Mouse (Mus musculus): ENCODE data around the gene Slc13a2. TPM values are rescaled to one million over a fixed set of nuclear protein-coding genes. Genes with fewer than 3 reads are reported as not detected.

The Slc13a2 gene
- 0.08 TPM in 1 of 2 replicates, not detected in the other for polyA plus RNA-seq (2015; fragmentation: Nextera tagmentation; extraction: Ambion mirVana)

GRCm38 (mm10) chr11:78422055-78422819, at the start of gene Slc13a2:
Gene Slc13a2, minus strand, starts transcription at chr11:78422217.

GRCm38 (mm10) chr11:78465568-78466180, 43.7 kb upstream of the Slc13a2 start, which contains the start of gene Slc46a1:
Gene Slc46a1, plus strand, starts transcription at chr11:78465697.

GRCm38 (mm10) chr11:78386508-78387043, 35.4 kb downstream of the Slc13a2 start, which contains the start of gene Foxn1:
Gene Foxn1, minus strand, starts transcription at chr11:78386558.

Other genes starting within 250 kb of the Slc13a2 start
- gene Nek8, start 245.5 kb downstream of the Slc13a2 start, polyA plus RNA-seq (2015; fragmentation: Nextera tagmentation; extraction: Ambion mirVana) = 14.1 and 16.6 TPM in 2 replicates
- 40.3 and 43.9 TPM in 2 replicates for gene Tlcd1, start 245.5 kb downstream of the Slc13a2 start, polyA plus RNA-seq (2015; fragmentation: Nextera tagmentation; extraction: Ambion mirVana)
- 1,199 and 1,213 TPM in 2 replicates for gene Rpl23a, start 238.6 kb downstream of the Slc13a2 start, polyA plus RNA-seq (2015; fragmentation: Nextera tagmentation; extraction: Ambion mirVana)
- 24.2 and 31.4 TPM in 2 replicates for gene Rab34, start 233.8 kb downstream of the Slc13a2 start, polyA plus RNA-seq (2015; fragmentation: Nextera tagmentation; extraction: Ambion mirVana)
- 1.9 and 3.5 TPM in 2 replicates for gene Proca1, start 228.8 kb downstream of the Slc13a2 start, polyA plus RNA-seq (2015; fragmentation: Nextera tagmentation; extraction: Ambion mirVana)
- gene Sdf2, start 176.5 kb downstream of the Slc13a2 start, polyA plus RNA-seq (2015; fragmentation: Nextera tagmentation; extraction: Ambion mirVana) = 40.3 and 46.6 TPM in 2 replicates
- 9.3 and 9.9 TPM in 2 replicates for gene Supt6, start 176.2 kb downstream of the Slc13a2 start, polyA plus RNA-seq (2015; fragmentation: Nextera tagmentation; extraction: Ambion mirVana)
- 44.2 and 50.1 TPM in 2 replicates for gene 2610507B11Rik, start 160.5 kb downstream of the Slc13a2 start, polyA plus RNA-seq (2015; fragmentation: Nextera tagmentation; extraction: Ambion mirVana)
- 0.28 and 0.48 TPM in 2 replicates for gene BC030499, start 131.4 kb downstream of the Slc13a2 start, polyA plus RNA-seq (2015; fragmentation: Nextera tagmentation; extraction: Ambion mirVana)
- gene Spag5, start 120.7 kb downstream of the Slc13a2 start, polyA plus RNA-seq (2015; fragmentation: Nextera tagmentation; extraction: Ambion mirVana) = 32.4 and 32.5 TPM in 2 replicates
- 1.4 and 1.7 TPM in 2 replicates for gene Aldoc, start 99.2 kb downstream of the Slc13a2 start, polyA plus RNA-seq (2015; fragmentation: Nextera tagmentation; extraction: Ambion mirVana)
- gene Pigs, start 93.8 kb downstream of the Slc13a2 start, polyA plus RNA-seq (2015; fragmentation: Nextera tagmentation; extraction: Ambion mirVana) = 30.3 and 30.6 TPM in 2 replicates
- gene Unc119, start 78.7 kb downstream of the Slc13a2 start, polyA plus RNA-seq (2015; fragmentation: Nextera tagmentation; extraction: Ambion mirVana) = 42.3 and 46.7 TPM in 2 replicates
- not detected in 2 replicates for gene Foxn1, start 35.7 kb downstream of the Slc13a2 start, polyA plus RNA-seq (2015; fragmentation: Nextera tagmentation; extraction: Ambion mirVana)
- 2.3 and 3.3 TPM in 2 replicates for gene Slc46a1, start 43.5 kb upstream of the Slc13a2 start, polyA plus RNA-seq (2015; fragmentation: Nextera tagmentation; extraction: Ambion mirVana)
- gene Sarm1, start 75.5 kb upstream of the Slc13a2 start, polyA plus RNA-seq (2015; fragmentation: Nextera tagmentation; extraction: Ambion mirVana) = 0.04 TPM in 1 of 2 replicates, not detected in the other
- gene Vtn, start 76.9 kb upstream of the Slc13a2 start, polyA plus RNA-seq (2015; fragmentation: Nextera tagmentation; extraction: Ambion mirVana) = 0.30 and 0.61 TPM in 2 replicates
- not detected in 2 replicates for gene Sebox, start 81.2 kb upstream of the Slc13a2 start, polyA plus RNA-seq (2015; fragmentation: Nextera tagmentation; extraction: Ambion mirVana)
- 23.5 and 23.7 TPM in 2 replicates for gene Tmem199, start 90.0 kb upstream of the Slc13a2 start, polyA plus RNA-seq (2015; fragmentation: Nextera tagmentation; extraction: Ambion mirVana)
- 72.2 and 74.8 TPM in 2 replicates for gene Poldip2, start 90.0 kb upstream of the Slc13a2 start, polyA plus RNA-seq (2015; fragmentation: Nextera tagmentation; extraction: Ambion mirVana)
- 10.6 and 15.0 TPM in 2 replicates for gene Tnfaip1, start 114.1 kb upstream of the Slc13a2 start, polyA plus RNA-seq (2015; fragmentation: Nextera tagmentation; extraction: Ambion mirVana)
- 87.4 and 93.9 TPM in 2 replicates for gene Ift20, start 114.1 kb upstream of the Slc13a2 start, polyA plus RNA-seq (2015; fragmentation: Nextera tagmentation; extraction: Ambion mirVana)
- gene Tmem97, start 128.6 kb upstream of the Slc13a2 start, polyA plus RNA-seq (2015; fragmentation: Nextera tagmentation; extraction: Ambion mirVana) = 37.9 and 39.6 TPM in 2 replicates

All from spleen, postnatal 0 days (tissue).